Mouse (Mus musculus) small intestine, adult 2 months (tissue): Measurements from ENCODE around the gene Gm13277. TPM values are rescaled to one million over a fixed set of nuclear protein-coding genes. Genes with fewer than 3 reads are reported as not detected.
"Not testable (repeated sequence)": the region's sequence is repeated elsewhere in the genome, so short reads cannot be mapped to it uniquely, and the experiment has no call there.

Source experiments
- H3K27ac ChIP-seq: fragments of 200-500 bp; 2 replicates; pipeline ENCODE4 v1.5.1; 2012; ENCODE audit warnings: low read depth, low read length, control low read depth, inconsistent platforms; ENCODE audit not compliant: insufficient read depth
- H3K27me3 ChIP-seq: fragments of 200-500 bp; 2 replicates; pipeline ENCODE4 v1.6.1; 2012; ENCODE audit warnings: mild to moderate bottlenecking, moderate library complexity, low read length, inconsistent platforms; ENCODE audit not compliant: control insufficient read depth, insufficient read depth
- H3K36me3 ChIP-seq: fragments of 200-500 bp; 2 replicates; pipeline ENCODE4 v1.6.1; 2012; ENCODE audit warnings: mild to moderate bottlenecking, low read length, control low read depth, inconsistent platforms; ENCODE audit not compliant: control insufficient read depth, insufficient read depth
- H3K4me1 ChIP-seq: fragments of 200-500 bp; 2 replicates; pipeline ENCODE4 v1.6.1; 2012; ENCODE audit warnings: low read length, inconsistent platforms, mixed read lengths; ENCODE audit not compliant: control insufficient read depth, insufficient read depth, insufficient read length
- H3K4me3 ChIP-seq: fragments of 200-500 bp; 2 replicates; pipeline ENCODE4 v1.5.1; 2012; ENCODE audit warnings: low read depth, mild to moderate bottlenecking, control low read depth, inconsistent platforms, low read length, moderate library complexity
- CTCF ChIP-seq: fragments of 200-500 bp; IDR thresholded peaks from 2 replicates; pipeline ENCODE4 v1.5.1; 2012; ENCODE audit warnings: low read depth, mild to moderate bottlenecking, control low read depth, inconsistent platforms, low read length, moderate library complexity, mixed read lengths; ENCODE audit not compliant: insufficient replicate concordance, insufficient read length; ENCODE audit errors: extremely low read depth
- POLR2A ChIP-seq: fragments of 200-500 bp; IDR thresholded peaks from 2 replicates; pipeline ENCODE4 v1.6.1; 2012; ENCODE audit warnings: low read depth, mild to moderate bottlenecking, control low read depth, inconsistent platforms, low read length, moderate library complexity
- WGBS: fragments of 180-500 bp; shearing (Covaris S2); methylation state at CpG from one replicate; pipeline ENCODE4 v1.1.7; 2018; 5-methylcytosine and 5-hydroxymethylcytosine counted together
- polyA plus RNA-seq: library from polyadenylated mRNA; depleted of rRNA; stranded (reverse); fragments of >200 nt; gene quantifications from 2 replicates; pipeline ENCODE4 v1.2.3, GENCODE M21; 2012; rRNA removed

The Gm13277 gene
- polyA plus RNA-seq, 1 experiment: not detected

DNA sequence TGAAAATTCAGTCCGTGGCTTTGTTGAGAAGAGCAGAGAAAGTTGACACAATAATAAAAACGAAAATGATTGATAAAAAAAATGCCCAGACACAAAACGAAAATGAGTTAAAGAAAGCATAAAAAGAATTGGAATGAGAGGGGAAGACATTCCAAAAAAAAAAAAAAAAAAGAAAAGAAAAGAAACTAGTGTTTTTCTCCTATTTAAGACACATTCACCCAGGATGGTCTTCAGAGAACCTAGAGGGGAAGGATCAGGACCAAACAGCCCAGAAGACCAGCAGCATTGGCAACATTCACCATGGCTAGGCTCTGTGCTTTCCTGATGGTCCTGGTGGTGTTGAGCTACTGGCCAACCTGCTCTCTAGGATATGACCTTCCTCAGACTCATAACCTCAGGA lies 27.5 kb downstream of the Gm13277 start, which contains the start of gene Ifna7:
Ifna7 (plus strand) TSS at position 301 of the 400 bp plus-strand sequence.
- 51% methylated on average over 3 of the region's 3 CpGs for WGBS
- Histone ChIP-seq H3K4me1 (no peaks in the 10 kb centered on the region), H3K4me3 (no peak within 1 kb of the TSS), H3K27ac (no peak within 1 kb of the TSS), H3K27me3 (no peaks in the 10 kb centered on the region; the same call in 1 of the 2 replicates), H3K36me3 (no peaks in the 10 kb centered on the region)
- TF ChIP-seq POLR2A: no peak

DNA sequence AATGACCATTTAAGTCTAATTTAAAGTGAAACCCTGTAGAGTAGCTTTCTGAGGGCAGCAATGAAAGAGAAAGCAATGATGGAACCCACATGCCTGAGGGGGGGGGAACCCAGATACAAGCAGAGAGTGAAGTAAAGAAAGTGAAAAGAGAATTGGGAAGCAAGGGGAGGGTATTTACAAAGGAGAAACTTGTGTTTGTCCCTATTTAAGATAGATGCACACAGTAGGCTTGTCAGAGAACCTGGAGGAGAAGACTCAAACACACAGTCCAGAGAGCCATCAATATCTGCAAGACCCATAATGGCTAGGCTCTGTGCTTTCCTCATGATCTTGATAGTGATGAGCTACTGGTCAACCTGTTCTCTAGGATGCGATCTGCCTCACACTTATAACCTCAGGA lies 31.2 kb downstream of the Gm13277 start, which contains the start of gene Ifna11:
Ifna11 (plus strand) TSS at position 301 of the 400 bp plus-strand sequence.
- TF ChIP-seq POLR2A: no peak
- TF ChIP-seq CTCF: no peak
- no peak within 1 kb of the TSS for H3K27ac ChIP-seq
- 83% methylated on average over 1 of the region's 1 CpGs for WGBS
- H3K36me3 ChIP-seq: no peaks in the 10 kb centered on the region
- no peaks in the 10 kb centered on the region for H3K4me1 ChIP-seq
- no peak within 1 kb of the TSS for H3K4me3 ChIP-seq
- no peaks in the 10 kb centered on the region; the same call in 1 of the 2 replicates for H3K27me3 ChIP-seq

DNA sequence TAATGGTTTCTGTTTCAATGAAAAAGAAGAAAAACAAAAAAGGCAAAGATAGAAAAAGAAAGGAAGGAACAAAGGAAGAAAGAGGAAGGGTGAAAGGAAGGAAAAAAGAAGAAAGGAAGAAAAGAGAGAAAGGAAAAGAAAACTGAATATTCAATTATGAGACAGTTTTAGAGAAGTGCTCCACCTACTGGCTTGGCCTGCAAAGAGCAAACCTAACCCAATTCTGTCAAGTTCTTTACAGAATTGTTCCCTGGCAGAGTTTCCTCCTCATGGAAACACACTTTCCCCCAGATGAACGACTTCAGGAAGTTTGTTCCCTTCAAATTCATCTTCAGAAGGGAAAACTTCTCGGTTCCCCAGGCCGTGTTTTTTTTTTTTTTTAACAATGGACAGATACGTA lies 34.6 kb downstream of the Gm13277 start:
- no peaks in the 10 kb centered on the region for H3K4me1 ChIP-seq
- H3K36me3 ChIP-seq: no peaks in the 10 kb centered on the region
- H3K4me3 ChIP-seq: no peak overlapping the region
- no peak overlapping the region for H3K27ac ChIP-seq
- H3K27me3 ChIP-seq: no peaks in the 10 kb centered on the region; the same call in 1 of the 2 replicates
- WGBS: 27% methylated on average over 4 of the region's 4 CpGs
- no peak for TF ChIP-seq CTCF
- no peak for TF ChIP-seq POLR2A

DNA sequence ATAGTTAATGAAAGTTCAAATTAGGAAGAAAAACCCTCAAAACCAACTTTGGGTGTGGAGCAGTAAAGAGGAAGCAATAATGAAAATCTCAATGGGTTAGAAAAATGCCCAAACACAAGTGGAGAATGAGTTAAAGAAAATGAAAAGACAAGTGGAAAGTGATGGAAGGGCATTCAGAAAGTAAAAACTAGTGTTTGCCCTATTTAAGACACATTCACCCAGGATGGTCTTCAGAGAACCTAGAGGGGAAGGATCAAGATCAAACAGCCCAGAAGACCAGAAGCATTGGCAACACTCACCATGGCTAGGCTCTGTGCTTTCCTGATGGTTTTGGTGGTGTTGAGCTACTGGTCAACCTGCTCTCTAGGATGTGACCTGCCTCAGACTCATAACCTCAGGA lies 38.7 kb downstream of the Gm13277 start, which contains the start of gene Ifna6:
Ifna6 (plus strand) TSS at position 301 of the 400 bp plus-strand sequence.
- H3K36me3 ChIP-seq, H3K4me3 ChIP-seq, H3K27me3 ChIP-seq, H3K27ac ChIP-seq, H3K4me1 ChIP-seq: not testable (repeated sequence)

DNA sequence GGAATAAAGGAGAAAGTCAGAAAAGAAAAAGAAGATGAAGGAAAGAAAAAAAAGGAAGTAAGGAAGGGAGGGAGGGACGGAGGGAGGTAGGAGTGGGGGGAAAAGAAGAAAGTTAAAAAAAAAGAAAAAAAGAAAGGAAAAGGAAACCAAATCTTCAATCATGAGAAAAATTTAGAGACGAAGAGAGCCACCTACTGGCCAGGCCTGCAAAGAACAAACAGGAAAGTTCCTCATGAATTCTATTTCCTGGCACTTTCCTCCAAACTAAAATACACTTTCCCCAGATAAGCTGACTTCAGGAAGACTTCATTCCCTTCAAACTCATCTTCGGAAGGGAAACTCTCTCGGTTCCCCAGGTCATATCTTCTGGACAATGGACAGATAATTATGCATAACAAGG lies 42.1 kb downstream of the Gm13277 start:
- WGBS: 22% methylated on average over 4 of the region's 4 CpGs
- Histone ChIP-seq H3K4me1 (no peaks in the 10 kb centered on the region), H3K27ac (no peak overlapping the region), H3K36me3 (no peaks in the 10 kb centered on the region), H3K27me3 (no peaks in the 10 kb centered on the region), H3K4me3 (no peak overlapping the region)
- no peak for TF ChIP-seq CTCF
- no peak for TF ChIP-seq POLR2A

DNA sequence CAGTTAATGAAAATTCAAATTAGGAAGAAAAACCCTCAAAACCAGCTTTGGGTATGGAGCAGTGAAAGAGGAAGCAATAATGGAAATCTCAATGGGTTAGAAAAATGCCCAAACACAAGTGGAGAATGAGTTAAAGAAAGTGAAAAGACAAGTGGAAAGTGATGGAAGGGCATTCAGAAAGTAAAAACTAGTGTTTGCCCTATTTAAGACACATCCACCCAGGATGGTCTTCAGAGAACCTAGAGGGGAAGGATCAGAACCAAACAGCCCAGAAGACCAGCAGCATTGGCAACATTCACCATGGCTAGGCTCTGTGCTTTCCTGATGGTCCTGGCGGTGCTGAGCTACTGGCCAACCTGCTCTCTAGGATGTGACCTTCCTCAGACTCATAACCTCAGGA lies 46.8 kb downstream of the Gm13277 start, which contains the start of gene Ifna5:
Ifna5 (plus strand) TSS at position 301 of the 400 bp plus-strand sequence.
- H3K27me3 ChIP-seq, H3K4me3 ChIP-seq, H3K36me3 ChIP-seq, H3K4me1 ChIP-seq, H3K27ac ChIP-seq: not testable (repeated sequence)
- 71% methylated on average over 1 of the region's 1 CpGs for WGBS

Other genes starting within 250 kb of the Gm13277 start
- not detected in 2 replicates for gene Ifna15, start 230.4 kb upstream of the Gm13277 start, polyA plus RNA-seq
- not detected in 2 replicates for gene Ifna14, start 216.8 kb upstream of the Gm13277 start, polyA plus RNA-seq
- gene Ifna9, start 196.2 kb upstream of the Gm13277 start, polyA plus RNA-seq: not detected in 2 replicates
- not detected in 2 replicates for gene Ifna12, start 185.3 kb upstream of the Gm13277 start, polyA plus RNA-seq
- not detected in 2 replicates for gene C87499, start 154.2 kb upstream of the Gm13277 start, polyA plus RNA-seq
- not detected in 2 replicates for gene Ifna13, start 144.2 kb upstream of the Gm13277 start, polyA plus RNA-seq
- gene Ifna16, start 111.7 kb upstream of the Gm13277 start, polyA plus RNA-seq: not detected in 2 replicates
- gene Ifna2, start 104.7 kb upstream of the Gm13277 start, polyA plus RNA-seq: not detected in 2 replicates
- not detected in 2 replicates for gene Ifnab, start 97.3 kb upstream of the Gm13277 start, polyA plus RNA-seq
- 0.68 TPM in 1 of 2 replicates, not detected in the other for gene Gm26566, start 66.8 kb upstream of the Gm13277 start, polyA plus RNA-seq
- 6.5 and 11.3 TPM in 2 replicates for gene Klhl9, start 66.2 kb upstream of the Gm13277 start, polyA plus RNA-seq
- not detected in 2 replicates for gene Gm13271, start 33.8 kb upstream of the Gm13277 start, polyA plus RNA-seq
- gene Gm13283, start 28.5 kb upstream of the Gm13277 start, polyA plus RNA-seq: 0.08 TPM in 2 replicates
- not detected in 2 replicates for gene Gm13290, start 14.8 kb upstream of the Gm13277 start, polyA plus RNA-seq
- gene Gm13289, start 11.7 kb upstream of the Gm13277 start, polyA plus RNA-seq: not detected in 2 replicates
- not detected in 2 replicates for gene Gm13272, start 8.8 kb upstream of the Gm13277 start, polyA plus RNA-seq
- not detected in 2 replicates for gene Ifnz, start 6.5 kb upstream of the Gm13277 start, polyA plus RNA-seq
- not detected in 2 replicates for gene Gm13276, start 2.9 kb upstream of the Gm13277 start, polyA plus RNA-seq
- not detected in 2 replicates for gene Gm13278, start 2.9 kb downstream of the Gm13277 start, polyA plus RNA-seq
- gene Gm13275, start 5.9 kb downstream of the Gm13277 start, polyA plus RNA-seq: not detected in 2 replicates
- gene Gm13279, start 8.8 kb downstream of the Gm13277 start, polyA plus RNA-seq: not detected in 2 replicates
- not detected in 2 replicates for gene Gm13285, start 11.0 kb downstream of the Gm13277 start, polyA plus RNA-seq
- gene Gm13287, start 14.6 kb downstream of the Gm13277 start, polyA plus RNA-seq: not detected in 2 replicates
- not detected in 2 replicates for gene Gm13288, start 16.9 kb downstream of the Gm13277 start, polyA plus RNA-seq
- gene Ifna7, start 27.6 kb downstream of the Gm13277 start, polyA plus RNA-seq: not detected in 2 replicates
- gene Ifna11, start 31.3 kb downstream of the Gm13277 start, polyA plus RNA-seq: not detected in 2 replicates
- not detected in 2 replicates for gene Ifna6, start 38.8 kb downstream of the Gm13277 start, polyA plus RNA-seq
- gene Ifna5, start 46.9 kb downstream of the Gm13277 start, polyA plus RNA-seq: not detected in 2 replicates
- not detected in 2 replicates for gene Ifna4, start 53.2 kb downstream of the Gm13277 start, polyA plus RNA-seq
- not detected in 2 replicates for gene Ifna1, start 61.5 kb downstream of the Gm13277 start, polyA plus RNA-seq
- 0.42 TPM in 1 of 2 replicates, not detected in the other for gene Ifne, start 91.6 kb downstream of the Gm13277 start, polyA plus RNA-seq